Mouse (Mus musculus) MEL (cell line): ENCODE data around the gene Baiap2l1. TPM values are rescaled to one million over a fixed set of nuclear protein-coding genes. Genes with fewer than 3 reads are reported as not detected.
A peak's percentile ranks its signal among the peaks of the same experiment; 100 is the strongest.

Source experiments
- DNase-seq: peaks from one replicate; pipeline ENCODE4 v3.0.0; 2011; ENCODE audit warnings: low read depth, low spot score
- H3K27ac ChIP-seq: 2 replicates; pipeline ENCODE4 v1.5.1; 2012; ENCODE audit warnings: low read depth, mild to moderate bottlenecking, control low read depth, low read length, moderate library complexity; ENCODE audit not compliant: control insufficient read depth
- H3K27me3 ChIP-seq, 2 experiments: fragments of 150-350 bp in 1 of 2; sonication (generic) in 1 of 2; 2 replicates each; pipeline ENCODE4 v1.6.1; 2012; ENCODE audit warnings: low read length in 2 of 2, mild to moderate bottlenecking in 2 of 2, improper control_type of control experiment in 1 of 2, moderate library complexity in 1 of 2; ENCODE audit not compliant: insufficient read depth in 2 of 2, control insufficient read depth in 1 of 2
- H3K36me3 ChIP-seq, 2 experiments: 2 replicates each; pipeline ENCODE4 v1.6.1; 2012 to 2014; ENCODE audit warnings: low read length in 2 of 2, improper control_type of control experiment in 1 of 2, inconsistent platforms in 1 of 2, mild to moderate bottlenecking in 1 of 2; ENCODE audit not compliant: insufficient read depth in 2 of 2, control insufficient read depth in 1 of 2
- H3K4me1 ChIP-seq, 2 experiments: fragments of 150-350 bp in 1 of 2; sonication (generic) in 1 of 2; 2 replicates each; pipeline ENCODE4 v1.6.1; 2012; ENCODE audit warnings: low read length in 2 of 2, improper control_type of control experiment in 1 of 2, mild to moderate bottlenecking in 1 of 2; ENCODE audit not compliant: insufficient read depth in 2 of 2, control insufficient read depth in 1 of 2
- H3K4me3 ChIP-seq, 2 experiments: fragments of 150-350 bp in 1 of 2; sonication (generic) in 1 of 2; 2 replicates each; pipeline ENCODE4 v1.5.1; 2012; ENCODE audit warnings: low read depth in 2 of 2, low read length in 2 of 2, mild to moderate bottlenecking in 2 of 2, moderate library complexity in 2 of 2, control low read depth in 1 of 2, improper control_type of control experiment in 1 of 2; ENCODE audit not compliant: control insufficient read depth in 1 of 2, insufficient read depth in 1 of 2
- H3K79me2 ChIP-seq: 2 replicates; pipeline ENCODE4 v1.6.1; 2012; ENCODE audit warnings: mild to moderate bottlenecking, low read length, moderate library complexity; ENCODE audit not compliant: control insufficient read depth, poor library complexity, insufficient read depth
- H3K9ac ChIP-seq: 2 replicates; pipeline ENCODE4 v1.6.1; 2012; ENCODE audit warnings: low read depth, mild to moderate bottlenecking, control low read depth, low read length, moderate library complexity; ENCODE audit not compliant: control insufficient read depth, poor library complexity, severe bottlenecking
- H3K9me3 ChIP-seq: fragments of 150-350 bp; sonication (generic); replicated peaks from 2 replicates; pipeline ENCODE4 v1.6.1; 2012; ENCODE audit warnings: mild to moderate bottlenecking, low read length, improper control_type of control experiment, moderate library complexity; ENCODE audit not compliant: insufficient read depth
- BHLHE40 ChIP-seq: IDR thresholded peaks from 2 replicates; pipeline ENCODE4 v1.6.1; 2012; ENCODE audit warnings: low read depth, mild to moderate bottlenecking, inconsistent platforms, low read length, improper control_type of control experiment, borderline replicate concordance
- CTCF ChIP-seq, 3 experiments: IDR thresholded peaks in 2 of 3; conservative IDR thresholded peaks in 1 of 3; 2 replicates each; pipeline ENCODE4 v1.5.1; 2011 to 2012; ENCODE audit warnings: low read length in 3 of 3, low read depth in 2 of 3, mild to moderate bottlenecking in 2 of 3, improper control_type of control experiment in 1 of 3, inconsistent platforms in 1 of 3, mixed read lengths in 1 of 3, moderate library complexity in 1 of 3; ENCODE audit not compliant: control insufficient read depth in 1 of 3, insufficient read depth in 1 of 3, poor library complexity in 1 of 3, severe bottlenecking in 1 of 3
- GATA1 ChIP-seq: IDR thresholded peaks from 2 replicates; pipeline ENCODE4 v1.6.1; 2011; ENCODE audit warnings: low read depth, low read length, improper control_type of control experiment
- HCFC1 ChIP-seq: IDR thresholded peaks from 2 replicates; pipeline ENCODE4 v1.6.1; 2012; ENCODE audit warnings: low read depth, mild to moderate bottlenecking, inconsistent platforms, low read length, improper control_type of control experiment, moderate library complexity
- MAX ChIP-seq: IDR thresholded peaks from 2 replicates; pipeline ENCODE4 v1.6.1; 2011; ENCODE audit warnings: low read length, improper control_type of control experiment
- MEF2A ChIP-seq: IDR thresholded peaks from 2 replicates; pipeline ENCODE4 v1.6.1; 2014; ENCODE audit warnings: low read depth, mild to moderate bottlenecking, inconsistent platforms, low read length, improper control_type of control experiment; ENCODE audit not compliant: poor library complexity, insufficient replicate concordance, severe bottlenecking; ENCODE audit errors: extremely low read depth
- MXI1 ChIP-seq: IDR thresholded peaks from 2 replicates; pipeline ENCODE4 v1.6.1; 2011; ENCODE audit warnings: mild to moderate bottlenecking, low read depth, low read length, improper control_type of control experiment
- MYC ChIP-seq: IDR thresholded peaks from 2 replicates; pipeline ENCODE4 v1.6.1; 2011; ENCODE audit warnings: low read depth, mild to moderate bottlenecking, low read length, improper control_type of control experiment, moderate library complexity
- POLR2AphosphoS2 ChIP-seq: IDR thresholded peaks from 2 replicates; pipeline ENCODE4 v1.6.1; 2011; ENCODE audit warnings: low read length, improper control_type of control experiment
- POLR2AphosphoS5 ChIP-seq: IDR thresholded peaks from 2 replicates; pipeline ENCODE4 v1.6.1; 2012; ENCODE audit warnings: low read depth, borderline replicate concordance, mild to moderate bottlenecking, inconsistent platforms, low read length, moderate library complexity, mixed read lengths
- RAD21 ChIP-seq: IDR thresholded peaks from 2 replicates; pipeline ENCODE4 v1.6.1; 2011; ENCODE audit warnings: mild to moderate bottlenecking, low read depth, low read length, improper control_type of control experiment
- RCOR1 ChIP-seq: IDR thresholded peaks from 2 replicates; pipeline ENCODE4 v1.6.1; 2012; ENCODE audit warnings: low read depth, mild to moderate bottlenecking, inconsistent platforms, low read length, improper control_type of control experiment
- SIN3A ChIP-seq: IDR thresholded peaks from 2 replicates; pipeline ENCODE4 v1.6.1; 2012; ENCODE audit warnings: low read length, improper control_type of control experiment, inconsistent platforms
- SMC3 ChIP-seq: IDR thresholded peaks from 2 replicates; pipeline ENCODE4 v1.6.1; 2011; ENCODE audit warnings: low read depth, low read length, improper control_type of control experiment
- TAL1 ChIP-seq: IDR thresholded peaks from 2 replicates; pipeline ENCODE4 v1.6.1; 2012; ENCODE audit warnings: mild to moderate bottlenecking, inconsistent platforms, low read length, moderate library complexity, mixed read lengths
- TBP ChIP-seq: IDR thresholded peaks from 2 replicates; pipeline ENCODE4 v1.8.0; 2011; ENCODE audit warnings: low read depth, low read length, improper control_type of control experiment
- UBTF ChIP-seq: IDR thresholded peaks from 2 replicates; pipeline ENCODE4 v1.6.1; 2012; ENCODE audit warnings: low read depth, mild to moderate bottlenecking, inconsistent platforms, low read length, improper control_type of control experiment, moderate library complexity, borderline replicate concordance; ENCODE audit not compliant: insufficient read depth
- USF1 ChIP-seq: IDR thresholded peaks from 2 replicates; pipeline ENCODE4 v1.6.1; 2014; ENCODE audit warnings: low read depth, mild to moderate bottlenecking, inconsistent platforms, low read length, improper control_type of control experiment, moderate library complexity
- USF2 ChIP-seq, 2 experiments: IDR thresholded peaks; 2 replicates each; pipeline ENCODE4 v1.6.1; 2011 to 2012; ENCODE audit warnings: improper control_type of control experiment in 2 of 2, low read length in 2 of 2, borderline replicate concordance in 1 of 2, inconsistent platforms in 1 of 2, low read depth in 1 of 2, mild to moderate bottlenecking in 1 of 2; ENCODE audit not compliant: insufficient read depth in 1 of 2
- ZC3H11A ChIP-seq: IDR thresholded peaks from 2 replicates; pipeline ENCODE4 v1.6.1; 2012; ENCODE audit warnings: low read depth, mild to moderate bottlenecking, inconsistent platforms, low read length, improper control_type of control experiment
- ZMIZ1 ChIP-seq: IDR thresholded peaks from 2 replicates; pipeline ENCODE4 v1.6.1; 2012; ENCODE audit warnings: low read depth, mild to moderate bottlenecking, inconsistent platforms, low read length, improper control_type of control experiment, moderate library complexity
- ZNF384 ChIP-seq: IDR thresholded peaks from 2 replicates; pipeline ENCODE4 v1.6.1; 2012; ENCODE audit warnings: low read depth, mild to moderate bottlenecking, inconsistent platforms, low read length, improper control_type of control experiment
- polyA plus RNA-seq, 2 experiments: library from polyadenylated mRNA; stranded (reverse) in 1 of 2; unstranded in 1 of 2; fragments of >175 nt in 1 of 2; fragments of >200 nt in 1 of 2; gene quantifications; 2 replicates each; pipeline versions ENCODE4 v1.2.1 to v1.2.4; 2012; ENCODE audit warnings: low replicate concordance in 2 of 2, low read depth in 1 of 2; ENCODE audit not compliant: insufficient read length in 2 of 2, insufficient read depth in 1 of 2, missing spikeins in 1 of 2
- total RNA-seq: library from RNA; depleted of rRNA; stranded (reverse); fragments of 300-350 nt; gene quantifications from 2 replicates; pipeline ENCODE4 v1.2.3, GENCODE M21; 2012

Gene Baiap2l1
- total and polyA plus RNA-seq, 3 experiments, result 0.06 TPM; not detected in 2

DNA sequence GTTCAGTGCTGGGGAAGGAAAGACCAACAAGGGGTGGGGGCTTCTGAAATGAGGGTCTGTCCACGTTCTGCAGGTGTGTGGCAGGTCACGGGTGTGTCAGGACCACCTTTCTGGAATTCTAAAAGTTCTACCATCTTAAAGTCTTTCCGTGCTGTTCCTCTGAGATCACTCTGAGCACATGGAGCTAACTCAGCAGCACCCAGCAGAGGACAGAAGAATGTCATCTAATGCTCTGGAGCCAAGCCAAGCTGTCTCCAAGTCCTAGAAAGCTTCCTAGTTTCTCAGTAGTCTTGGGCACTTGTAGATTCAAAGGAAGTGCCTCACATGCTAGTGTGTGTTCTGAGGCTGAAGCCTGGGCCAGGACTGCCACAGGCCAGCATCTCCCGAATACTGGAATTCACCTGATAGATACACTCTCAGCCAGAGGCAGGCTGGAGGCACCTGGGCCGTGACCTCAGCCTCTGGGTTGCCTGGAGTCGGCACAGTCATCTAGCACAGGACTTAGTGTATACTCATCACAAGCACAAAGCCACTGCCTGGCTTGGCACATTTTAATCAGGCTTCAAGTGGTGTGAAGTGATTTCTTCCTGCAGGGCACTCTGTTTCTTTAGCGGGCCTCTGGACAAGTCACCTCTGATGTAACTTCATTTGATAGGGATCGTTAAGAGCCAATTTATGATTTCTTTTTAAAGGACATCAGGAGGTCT is 90.2 kb downstream of the Baiap2l1 start:
- Histone ChIP-seq H3K9ac (no peak overlapping the region), H3K9me3 (no peaks in the 10 kb centered on the region), H3K27me3 (no peaks in the 10 kb centered on the region), H3K4me3 (no peak overlapping the region), H3K36me3 (peaks cover 0 to 15% of the 10 kb centered on the region in 2 experiments; a peak in 2 of 4 replicates), H3K27ac (no peak overlapping the region), H3K4me1 (peaks cover 0 to 21% of the 10 kb centered on the region in 2 experiments; a peak in 3 of 4 replicates), H3K79me2 (no peaks in the 10 kb centered on the region)
- DNase-seq, result peak; percentile 78
- TF ChIP-seq MAX, result 0 out of 2 replicates have a peak, but pooled peaks have one; percentile 35
- TF ChIP-seq SMC3, result peak; percentile 72
- peak; percentile 74; the same call in 1 of the 2 replicates for TF ChIP-seq MYC
- TF ChIP-seq SIN3A, result 0 out of 2 replicates have a peak, but pooled peaks have one; percentile 26
- TF ChIP-seq ZNF384, result no peak
- TF ChIP-seq BHLHE40, result peak; percentile 28; the same call in 1 of the 2 replicates
- no peak for TF ChIP-seq ZMIZ1
- TF ChIP-seq TBP, result no peak
- TF ChIP-seq TAL1, result no peak
- TF ChIP-seq USF1, result no peak
- 0 out of 2 replicates have a peak, but pooled peaks have one; percentile 26 for TF ChIP-seq MXI1
- TF ChIP-seq HCFC1, result no peak
- TF ChIP-seq RAD21, result peak; percentile 69
- TF ChIP-seq GATA1, result no peak
- TF ChIP-seq RCOR1, result 0 out of 2 replicates have a peak, but pooled peaks have one; percentile 18
- TF ChIP-seq POLR2AphosphoS2, result no peak
- TF ChIP-seq CTCF (IDR thresholded peaks at IDR 0.05 in 2 of 3, conservative IDR thresholded peaks at IDR 0.05 in 1 of 3; ENCODE audit: control insufficient read depth in 1 of 3, insufficient read depth in 1 of 3, low read depth in 2 of 3, low read length in 3 of 3, poor library complexity in 1 of 3, severe bottlenecking in 1 of 3), result peak; percentile 31 to 73 (median 64); a peak in 5 of 6 replicates
- peak; percentile 45 for TF ChIP-seq ZC3H11A

DNA sequence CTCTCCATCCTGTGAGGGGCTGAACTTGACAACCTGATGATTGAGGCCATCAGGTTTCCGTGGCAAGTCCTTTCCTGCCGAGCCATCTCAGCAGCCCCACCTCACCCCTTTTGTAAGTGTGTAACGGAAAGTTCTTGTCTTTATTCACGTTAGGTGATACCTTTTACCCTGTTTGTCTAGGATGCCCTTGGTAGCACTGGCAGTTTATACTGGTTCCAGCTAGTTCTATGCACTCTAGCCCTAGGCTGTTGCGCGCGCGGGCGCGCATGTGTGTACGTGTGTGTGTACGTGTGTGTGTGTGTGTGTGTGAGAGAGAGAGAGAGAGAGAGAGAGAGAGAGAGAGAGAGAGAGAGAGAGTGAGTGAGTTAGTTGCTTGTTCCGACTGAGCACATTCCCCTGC is 94.4 kb downstream of the Baiap2l1 start:
- H3K4me1 ChIP-seq, result no peaks in the 10 kb centered on the region
- H3K79me2 ChIP-seq, result peaks cover 5% of the 10 kb centered on the region; the same call in 1 of the 2 replicates
- DNase-seq, result no peak
- H3K27ac ChIP-seq, result no peak overlapping the region
- no peak overlapping the region for H3K9ac ChIP-seq
- no peaks in the 10 kb centered on the region for H3K27me3 ChIP-seq
- no peak for TF ChIP-seq MEF2A
- no peak for TF ChIP-seq SIN3A
- TF ChIP-seq POLR2AphosphoS5, result no peak
- TF ChIP-seq UBTF, result no peak
- TF ChIP-seq USF2 (IDR thresholded peaks at IDR 0.05; ENCODE audit: borderline replicate concordance in 1 of 2, insufficient read depth in 1 of 2, low read depth in 1 of 2, low read length in 2 of 2), result no peak
- no peaks in the 10 kb centered on the region for H3K36me3 ChIP-seq
- H3K4me3 ChIP-seq, result no peak overlapping the region
- no peaks in the 10 kb centered on the region for H3K9me3 ChIP-seq
